Mouse (Mus musculus): ENCODE measurements around the gene Megf9. TPM values are rescaled to one million over a fixed set of nuclear protein-coding genes. Genes with fewer than 3 reads are reported as not detected.

The Megf9 gene
- total RNA-seq, 2 experiments from 2014 or later, result 75.2 to 81.0 TPM

- intact Hi-C loops (cut with DNase I), result no loop called here
- no peak for DNase-seq (ENCODE audit: extremely low spot score in 1 of 2, low spot score in 2 of 2)
Observed at GRCm38 (mm10) chr4:70465921-70466689, 68.7 kb downstream of the Megf9 start.

GRCm38 (mm10) chr4:70463302-70463701 lies 71.5 kb downstream of the Megf9 start:
- no peak for DNase-seq (ENCODE audit: extremely low spot score in 1 of 2, low spot score in 2 of 2)
- intact Hi-C loops (cut with DNase I), result no loop called here

- intact Hi-C loops (cut with DNase I), result no loop called here
- no peak for DNase-seq (ENCODE audit: extremely low spot score in 1 of 2, low spot score in 2 of 2)
Observed at GRCm38 (mm10) chr4:70461416-70461815, 73.4 kb downstream of the Megf9 start.

- no peak for DNase-seq (ENCODE audit: extremely low spot score in 1 of 2, low spot score in 2 of 2)
- intact Hi-C loops (cut with DNase I), result loop anchor here (2.0 to 5.0 kb wide), 3 partner anchors 80 to 150 kb away; partner anchors contain the start of gene Megf9
Observed at GRCm38 (mm10) chr4:70452161-70452560, 82.6 kb downstream of the Megf9 start.

GRCm38 (mm10) chr4:70451750-70452149 lies 83.0 kb downstream of the Megf9 start:
- intact Hi-C loops (cut with DNase I), result loop anchor here (2.0 to 5.0 kb wide), 3 partner anchors 81 to 151 kb away; partner anchors contain the start of gene Megf9
- peak; percentile 30 to 38 for DNase-seq (ENCODE audit: extremely low spot score in 1 of 2, low spot score in 2 of 2)

GRCm38 (mm10) chr4:70449668-70450067 lies 85.1 kb downstream of the Megf9 start:
- intact Hi-C loops (cut with DNase I), result loop anchor here (5.0 kb wide), 2 partner anchors 83 to 153 kb away; partner anchors contain the start of gene Megf9
- DNase-seq (ENCODE audit: extremely low spot score in 1 of 2, low spot score in 2 of 2), result no peak

GRCm38 (mm10) chr4:70446774-70447173 lies 88.0 kb downstream of the Megf9 start:
- DNase-seq (ENCODE audit: extremely low spot score in 1 of 2, low spot score in 2 of 2), result no peak
- intact Hi-C loops (cut with DNase I), result no loop called here

GRCm38 (mm10) chr4:70420202-70420601 lies 114.6 kb downstream of the Megf9 start:
- no peak for DNase-seq (ENCODE audit: extremely low spot score in 1 of 2, low spot score in 2 of 2)
- intact Hi-C loops (cut with DNase I), result no loop called here

- DNase-seq (ENCODE audit: extremely low spot score in 1 of 2, low spot score in 2 of 2), result peak in 1 of 2 experiments; percentile 46
Observed at GRCm38 (mm10) chr4:70412126-70412525, 122.7 kb downstream of the Megf9 start.

GRCm38 (mm10) chr4:70409994-70410721 lies 124.6 kb downstream of the Megf9 start, which contains the start of gene Cdk5rap2:
Gene Cdk5rap2 (minus strand): TSS chr4:70410443.
- DNase-seq (ENCODE audit: extremely low spot score in 1 of 2, low spot score in 2 of 2), result peak; percentile 97 to 98
- intact Hi-C loops (cut with DNase I), result no loop called here

More at GRCm38 (mm10) chr4:70412126-70412525, 122.7 kb downstream of the Megf9 start:
- intact Hi-C loops (cut with DNase I), result no loop called here

GRCm38 (mm10) chr4:70409456-70409855 lies 125.3 kb downstream of the Megf9 start:
- no peak for DNase-seq (ENCODE audit: extremely low spot score in 1 of 2, low spot score in 2 of 2)
- intact Hi-C loops (cut with DNase I), result no loop called here

GRCm38 (mm10) chr4:70402109-70402819 lies 132.5 kb downstream of the Megf9 start:
- DNase-seq (ENCODE audit: extremely low spot score in 1 of 2, low spot score in 2 of 2), result peak; percentile 62 to 70
- intact Hi-C loops (cut with DNase I), result no loop called here

- intact Hi-C loops (cut with DNase I), result no loop called here
- peak in 1 of 2 experiments; percentile 12 for DNase-seq (ENCODE audit: extremely low spot score in 1 of 2, low spot score in 2 of 2)
Observed at GRCm38 (mm10) chr4:70399476-70399875, 135.3 kb downstream of the Megf9 start.

- intact Hi-C loops (cut with DNase I), result no loop called here
- DNase-seq (ENCODE audit: extremely low spot score in 1 of 2, low spot score in 2 of 2), result no peak
Observed at GRCm38 (mm10) chr4:70399074-70399473, 135.7 kb downstream of the Megf9 start.

- DNase-seq (ENCODE audit: extremely low spot score in 1 of 2, low spot score in 2 of 2), result no peak
- intact Hi-C loops (cut with DNase I), result no loop called here
Observed at GRCm38 (mm10) chr4:70398088-70398487, 136.7 kb downstream of the Megf9 start.

- intact Hi-C loops (cut with DNase I), result no loop called here
- DNase-seq (ENCODE audit: extremely low spot score in 1 of 2, low spot score in 2 of 2), result no peak
Observed at GRCm38 (mm10) chr4:70396701-70397100, 138.1 kb downstream of the Megf9 start.

- no peak for DNase-seq (ENCODE audit: extremely low spot score in 1 of 2, low spot score in 2 of 2)
- intact Hi-C loops (cut with DNase I), result no loop called here
Observed at GRCm38 (mm10) chr4:70394736-70395135, 140.1 kb downstream of the Megf9 start.

GRCm38 (mm10) chr4:70391760-70392372 lies 142.9 kb downstream of the Megf9 start:
- DNase-seq (ENCODE audit: extremely low spot score in 1 of 2, low spot score in 2 of 2), result no peak
- intact Hi-C loops (cut with DNase I), result no loop called here

- DNase-seq (ENCODE audit: extremely low spot score in 1 of 2, low spot score in 2 of 2), result no peak
- intact Hi-C loops (cut with DNase I), result no loop called here
Observed at GRCm38 (mm10) chr4:70391073-70391472, 143.7 kb downstream of the Megf9 start.

Data from left cerebral cortex, postnatal 10 days (tissue).